Mouse (Mus musculus): ENCODE data around the gene Plch2. TPM values are rescaled to one million over a fixed set of nuclear protein-coding genes. Genes with fewer than 3 reads are reported as not detected.

Plch2 gene
- polyA plus RNA-seq, 1 experiment from 2014 or later: 3.1 TPM

DNA sequence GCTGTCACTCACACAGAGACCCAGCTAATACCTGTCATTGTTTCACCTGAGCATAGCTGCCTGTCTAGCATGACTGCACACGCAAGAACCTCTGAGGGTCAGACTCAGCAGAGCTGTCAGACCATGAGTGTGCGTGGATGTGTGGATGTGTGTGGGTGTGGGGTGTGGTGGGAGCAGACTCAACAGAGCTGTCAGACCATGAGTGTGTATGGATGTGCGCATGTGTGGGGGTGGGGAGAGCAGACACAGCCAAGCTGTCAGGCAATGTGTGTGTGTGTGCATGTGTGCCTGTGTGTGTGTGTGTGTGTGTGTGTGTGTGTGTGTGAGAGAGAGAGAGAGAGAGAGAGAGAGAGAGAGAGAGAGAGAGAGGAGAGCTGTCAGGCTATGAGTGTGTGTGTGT, 51.3 kb downstream of the Plch2 start:
- Histone ChIP-seq H3K4me1 (ENCODE audit: control insufficient read depth, insufficient read depth, low read length) (0 out of 2 replicates have a peak, but pooled peaks cover 5% of the 10 kb centered on the region), H3K4me3 (ENCODE audit: low read length) (no peak overlapping the region), H3K27me3 (ENCODE audit: control insufficient read depth, insufficient read depth, low read length) (no peaks in the 10 kb centered on the region), H3K4me2 (replicated peaks; ENCODE audit: low read depth, low read length) (no peak overlapping the region), H3K9me3 (ENCODE audit: control insufficient read depth, low read length) (no peaks in the 10 kb centered on the region), H3K9ac (ENCODE audit: low read depth, low read length) (no peak overlapping the region), H3K27ac (ENCODE audit: low read depth, low read length) (no peak overlapping the region), H3K36me3 (ENCODE audit: control insufficient read depth, insufficient read depth, low read length) (no peaks in the 10 kb centered on the region)
- WGBS: 71% methylated on average over 3 of the region's 3 CpGs
- ATAC-seq (ENCODE audit: low FRiP score, low TSS enrichment): no peak

DNA sequence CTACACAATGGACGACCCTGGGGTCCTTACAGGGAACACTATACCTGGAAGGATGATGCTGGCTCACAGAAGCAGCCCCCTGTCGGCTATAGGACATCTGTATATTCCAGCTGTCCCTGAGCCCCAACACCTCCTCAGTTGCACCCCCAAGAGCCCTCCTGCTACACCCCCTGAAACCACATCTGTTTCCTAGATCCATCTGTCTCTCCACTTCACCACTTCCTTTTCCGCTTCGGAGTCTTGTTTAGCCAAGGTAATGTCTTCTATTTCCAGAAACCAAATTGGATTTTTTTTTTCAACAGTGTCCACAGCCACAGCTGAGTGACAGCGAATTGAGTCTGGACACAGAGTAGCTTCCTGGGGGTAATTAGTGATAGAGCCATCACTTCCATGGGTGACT, 57.2 kb downstream of the Plch2 start:
- no peak overlapping the region for H3K9ac ChIP-seq (ENCODE audit: low read depth, low read length)
- 84% methylated on average over 5 of the region's 5 CpGs for WGBS
- H3K4me2 ChIP-seq (replicated peaks; ENCODE audit: low read depth, low read length): no peak overlapping the region
- no peak overlapping the region for H3K4me3 ChIP-seq (ENCODE audit: low read length)
- no peak for ATAC-seq (ENCODE audit: low FRiP score, low TSS enrichment)
- no peaks in the 10 kb centered on the region for H3K36me3 ChIP-seq (ENCODE audit: control insufficient read depth, insufficient read depth, low read length)
- 0 out of 2 replicates have a peak, but pooled peaks cover 1% of the 10 kb centered on the region for H3K4me1 ChIP-seq (ENCODE audit: control insufficient read depth, insufficient read depth, low read length)
- no peak overlapping the region for H3K27ac ChIP-seq (ENCODE audit: low read depth, low read length)
- no peaks in the 10 kb centered on the region for H3K9me3 ChIP-seq (ENCODE audit: control insufficient read depth, low read length)
- no peaks in the 10 kb centered on the region for H3K27me3 ChIP-seq (ENCODE audit: control insufficient read depth, insufficient read depth, low read length)

DNA sequence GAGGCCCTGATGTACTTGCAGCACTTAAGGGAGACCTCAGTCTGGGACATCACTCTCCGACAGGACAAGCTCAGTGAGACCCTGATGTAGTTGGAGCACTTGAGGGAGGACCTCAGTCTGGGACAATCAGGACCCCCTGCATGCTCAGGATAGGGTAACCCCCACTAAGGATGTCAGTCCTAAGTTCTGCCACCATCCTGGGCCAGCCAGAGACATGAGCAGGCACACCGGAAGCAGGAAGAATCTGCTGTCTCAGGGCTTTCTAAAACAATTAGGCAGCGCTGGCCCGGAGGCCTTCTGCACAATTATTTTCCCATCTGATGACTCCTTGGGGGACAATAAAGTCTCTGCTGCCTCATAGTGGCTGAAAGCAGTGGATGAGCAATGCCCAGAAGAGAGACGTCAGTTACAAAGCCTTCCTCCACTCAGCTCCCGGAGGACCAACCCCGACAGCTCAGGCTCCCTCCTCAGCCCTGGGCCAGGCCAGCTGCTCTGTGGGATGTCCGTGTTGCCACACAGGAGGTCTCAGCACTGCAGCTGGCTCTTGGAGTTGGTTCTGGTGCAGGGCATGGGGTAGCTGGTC, 59.9 kb downstream of the Plch2 start:
- Histone ChIP-seq H3K27ac (ENCODE audit: low read depth, low read length) (no peak overlapping the region), H3K27me3 (ENCODE audit: control insufficient read depth, insufficient read depth, low read length) (no peaks in the 10 kb centered on the region; the same call in 1 of the 2 replicates), H3K4me1 (ENCODE audit: control insufficient read depth, insufficient read depth, low read length) (no peaks in the 10 kb centered on the region), H3K4me3 (ENCODE audit: low read length) (no peak overlapping the region), H3K9me3 (ENCODE audit: control insufficient read depth, low read length) (no peaks in the 10 kb centered on the region), H3K9ac (ENCODE audit: low read depth, low read length) (no peak overlapping the region), H3K36me3 (ENCODE audit: control insufficient read depth, insufficient read depth, low read length) (no peaks in the 10 kb centered on the region), H3K4me2 (replicated peaks; ENCODE audit: low read depth, low read length) (no peak overlapping the region)
- no peak for ATAC-seq (ENCODE audit: low FRiP score, low TSS enrichment)
- WGBS: 23% methylated on average over 8 of the region's 8 CpGs

DNA sequence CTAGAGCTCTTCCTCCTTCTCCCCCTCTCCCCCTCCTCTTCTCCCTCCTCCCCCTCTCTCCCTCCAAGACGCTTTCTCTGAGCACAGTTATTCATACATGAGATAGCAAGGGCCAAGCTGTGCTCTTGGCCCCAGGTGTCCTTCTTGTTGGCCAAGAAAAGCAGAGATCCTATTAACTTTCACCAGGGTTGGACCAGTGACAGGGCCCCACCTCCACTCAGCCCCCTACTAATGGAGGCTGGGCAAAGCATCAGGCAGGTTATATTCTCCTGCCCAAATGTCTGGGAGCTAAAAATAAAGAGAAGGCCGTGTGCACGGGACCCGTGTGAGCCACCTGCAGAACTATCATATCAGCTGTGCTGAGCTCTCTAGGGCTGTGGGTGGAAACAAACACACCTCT, 61.7 kb downstream of the Plch2 start:
- H3K27ac ChIP-seq (ENCODE audit: low read depth, low read length): no peak overlapping the region
- H3K27me3 ChIP-seq (ENCODE audit: control insufficient read depth, insufficient read depth, low read length): no peaks in the 10 kb centered on the region; the same call in 1 of the 2 replicates
- no peaks in the 10 kb centered on the region for H3K36me3 ChIP-seq (ENCODE audit: control insufficient read depth, insufficient read depth, low read length)
- H3K9me3 ChIP-seq (ENCODE audit: control insufficient read depth, low read length): no peaks in the 10 kb centered on the region
- H3K4me1 ChIP-seq (ENCODE audit: control insufficient read depth, insufficient read depth, low read length): no peaks in the 10 kb centered on the region
- no peak overlapping the region for H3K4me3 ChIP-seq (ENCODE audit: low read length)
- H3K9ac ChIP-seq (ENCODE audit: low read depth, low read length): no peak overlapping the region
- 66% methylated on average over 4 of the region's 4 CpGs for WGBS
- no peak overlapping the region for H3K4me2 ChIP-seq (replicated peaks; ENCODE audit: low read depth, low read length)
- no peak for ATAC-seq (ENCODE audit: low FRiP score, low TSS enrichment)

DNA sequence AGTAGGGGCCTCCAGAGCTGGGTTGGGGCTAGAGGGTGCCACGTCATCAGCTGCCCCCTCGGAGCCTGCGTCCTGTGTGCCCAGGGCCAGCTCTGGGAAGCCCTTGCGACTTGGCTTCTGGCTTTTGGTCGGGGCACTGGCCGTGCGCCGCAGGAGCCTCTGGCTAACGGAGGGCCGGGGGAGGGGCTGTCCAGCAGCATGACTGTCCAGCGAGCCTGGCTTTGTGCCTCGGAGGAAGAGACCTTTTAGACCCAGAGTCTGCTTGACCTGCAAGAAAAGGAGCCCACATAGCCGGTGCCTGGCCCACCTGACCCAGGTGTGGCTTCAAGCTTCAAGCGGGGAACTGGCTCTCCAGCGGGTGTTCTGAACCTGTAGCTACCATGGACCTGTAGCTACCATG, 69.8 kb downstream of the Plch2 start:
- Histone ChIP-seq H3K9me3 (ENCODE audit: control insufficient read depth, low read length) (no peaks in the 10 kb centered on the region), H3K4me3 (ENCODE audit: low read length) (no peak overlapping the region), H3K27ac (ENCODE audit: low read depth, low read length) (no peak overlapping the region), H3K4me1 (ENCODE audit: control insufficient read depth, insufficient read depth, low read length) (peaks cover 16% of the 10 kb centered on the region), H3K9ac (ENCODE audit: low read depth, low read length) (no peak overlapping the region), H3K27me3 (ENCODE audit: control insufficient read depth, insufficient read depth, low read length) (peaks cover 8% of the 10 kb centered on the region; the same call in 1 of the 2 replicates), H3K4me2 (replicated peaks; ENCODE audit: low read depth, low read length) (no peak overlapping the region), H3K36me3 (ENCODE audit: control insufficient read depth, insufficient read depth, low read length) (no peaks in the 10 kb centered on the region)
- no peak for ATAC-seq (ENCODE audit: low FRiP score, low TSS enrichment)
- 69% methylated on average over 15 of the region's 15 CpGs for WGBS

DNA sequence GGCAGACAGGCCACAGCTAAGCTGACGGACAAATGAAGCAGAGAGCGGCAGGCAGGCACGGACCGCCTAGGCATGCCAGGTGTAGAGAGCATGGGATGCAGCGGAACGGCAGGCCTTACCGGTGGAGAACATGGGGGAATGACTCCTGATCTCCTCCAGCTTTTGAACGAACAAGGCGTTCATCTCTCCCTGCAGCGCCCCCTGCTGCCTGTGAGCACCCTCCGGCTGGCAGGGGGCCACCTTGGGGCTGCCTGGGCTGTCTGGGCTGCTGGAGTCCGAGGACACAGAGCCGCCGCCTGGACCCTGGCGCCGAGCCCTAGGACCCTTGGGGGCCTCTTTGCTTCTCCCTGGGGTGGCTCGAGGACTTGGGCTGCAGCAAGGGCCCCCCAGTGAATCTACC, 70.5 kb downstream of the Plch2 start:
- peaks cover 8% of the 10 kb centered on the region; the same call in 1 of the 2 replicates for H3K27me3 ChIP-seq (ENCODE audit: control insufficient read depth, insufficient read depth, low read length)
- peaks cover 16% of the 10 kb centered on the region for H3K4me1 ChIP-seq (ENCODE audit: control insufficient read depth, insufficient read depth, low read length)
- WGBS: 12% methylated on average over 17 of the region's 17 CpGs
- no peak overlapping the region for H3K27ac ChIP-seq (ENCODE audit: low read depth, low read length)
- peak overlapping the region; percentile 18; the same call in 1 of the 2 replicates for H3K9ac ChIP-seq (ENCODE audit: low read depth, low read length)
- ATAC-seq (ENCODE audit: low FRiP score, low TSS enrichment): peak; percentile 30
- no peaks in the 10 kb centered on the region for H3K9me3 ChIP-seq (ENCODE audit: control insufficient read depth, low read length)
- H3K36me3 ChIP-seq (ENCODE audit: control insufficient read depth, insufficient read depth, low read length): peaks cover 5% of the 10 kb centered on the region
- H3K4me2 ChIP-seq (replicated peaks; ENCODE audit: low read depth, low read length): peak overlapping the region; percentile 30
- no peak overlapping the region for H3K4me3 ChIP-seq (ENCODE audit: low read length)

DNA sequence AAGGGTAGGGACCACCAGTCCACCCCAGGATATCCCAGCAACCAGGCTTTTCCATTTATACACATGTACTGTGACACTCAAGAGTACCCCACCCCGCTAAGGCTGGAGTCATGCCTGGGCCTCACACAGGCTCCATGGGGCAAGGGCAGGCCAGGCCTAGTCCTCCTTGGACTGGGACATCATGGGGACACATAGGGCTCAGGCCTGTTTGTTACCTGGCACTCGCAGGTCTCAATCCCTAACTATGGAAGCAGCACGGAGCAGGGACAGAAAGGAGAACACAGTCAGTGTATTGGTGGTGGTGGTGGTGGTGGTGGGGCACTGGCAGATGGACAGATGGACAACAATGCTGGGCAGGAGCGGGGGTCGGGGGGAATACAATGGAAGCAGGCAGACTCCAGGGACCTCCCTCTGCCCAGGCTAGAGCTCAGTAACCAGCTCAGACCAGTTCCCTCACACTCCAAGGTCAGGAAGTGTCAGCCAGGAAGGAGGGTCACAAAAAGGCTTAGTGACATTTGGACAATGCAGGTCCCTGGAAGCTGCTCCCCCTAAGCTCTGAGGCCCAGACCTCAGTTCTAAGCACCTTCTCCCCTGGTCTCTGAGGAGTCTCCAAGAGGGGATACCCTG, 71.3 kb downstream of the Plch2 start:
- H3K27ac ChIP-seq (ENCODE audit: low read depth, low read length): no peak overlapping the region
- ATAC-seq (ENCODE audit: low FRiP score, low TSS enrichment): no peak

DNA sequence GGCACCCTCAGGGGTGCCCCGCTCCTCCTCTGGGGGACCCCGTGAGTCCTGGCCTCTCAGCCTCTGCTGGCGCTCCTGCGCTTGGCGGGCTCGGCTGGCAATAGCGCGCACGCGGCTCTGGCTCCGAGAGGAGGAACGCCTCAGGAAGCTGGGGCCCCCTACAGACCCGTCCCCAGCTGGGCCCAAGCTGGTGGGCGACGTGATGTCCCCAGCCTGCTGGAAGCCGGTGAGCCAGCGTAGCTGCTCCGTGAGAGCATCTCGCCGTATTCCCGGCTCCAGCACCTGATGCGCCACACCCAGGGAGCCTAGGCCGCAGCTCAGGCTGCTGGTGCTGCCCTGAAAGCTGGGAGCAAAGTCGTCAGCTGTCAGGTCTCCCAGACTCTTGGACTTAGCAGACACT, 72.8 kb downstream of the Plch2 start:
- Histone ChIP-seq H3K4me2 (replicated peaks; ENCODE audit: low read depth, low read length) (no peak overlapping the region), H3K4me3 (ENCODE audit: low read length) (no peak overlapping the region), H3K27ac (ENCODE audit: low read depth, low read length) (no peak overlapping the region), H3K9me3 (ENCODE audit: control insufficient read depth, low read length) (no peaks in the 10 kb centered on the region), H3K36me3 (ENCODE audit: control insufficient read depth, insufficient read depth, low read length) (peaks cover 28% of the 10 kb centered on the region), H3K27me3 (ENCODE audit: control insufficient read depth, insufficient read depth, low read length) (peaks cover 8% of the 10 kb centered on the region; the same call in 1 of the 2 replicates), H3K9ac (ENCODE audit: low read depth, low read length) (no peak overlapping the region), H3K4me1 (ENCODE audit: control insufficient read depth, insufficient read depth, low read length) (peaks cover 16% of the 10 kb centered on the region)
- 28% methylated on average over 24 of the region's 24 CpGs for WGBS
- no peak for ATAC-seq (ENCODE audit: low FRiP score, low TSS enrichment)

More for the DNA sequence above, 71.3 kb downstream of the Plch2 start:
- no peak overlapping the region for H3K4me2 ChIP-seq (replicated peaks; ENCODE audit: low read depth, low read length)
- 85% methylated on average over 5 of the region's 5 CpGs for WGBS
- no peaks in the 10 kb centered on the region for H3K9me3 ChIP-seq (ENCODE audit: control insufficient read depth, low read length)
- peaks cover 16% of the 10 kb centered on the region for H3K4me1 ChIP-seq (ENCODE audit: control insufficient read depth, insufficient read depth, low read length)
- 0 out of 2 replicates have a peak overlapping the region, but pooled peaks have one; percentile 18 for H3K9ac ChIP-seq (ENCODE audit: low read depth, low read length)
- H3K27me3 ChIP-seq (ENCODE audit: control insufficient read depth, insufficient read depth, low read length): peaks cover 8% of the 10 kb centered on the region; the same call in 1 of the 2 replicates
- H3K36me3 ChIP-seq (ENCODE audit: control insufficient read depth, insufficient read depth, low read length): peaks cover 13% of the 10 kb centered on the region
- no peak overlapping the region for H3K4me3 ChIP-seq (ENCODE audit: low read length)
